Mouse (Mus musculus) CH12.LX (cell line): ENCODE results near the gene Aim2. TPM values are rescaled to one million over a fixed set of nuclear protein-coding genes. Genes with fewer than 3 reads are reported as not detected.

ENCODE experiments used
- DNase-seq: peaks from one replicate; pipeline ENCODE4 v3.0.0-alpha.2; 2013; ENCODE audit errors: extremely low read depth
- H3K27ac ChIP-seq: 2 replicates; pipeline ENCODE4 v1.5.1; 2012; ENCODE audit warnings: low read depth, mild to moderate bottlenecking, control low read depth, moderate library complexity; ENCODE audit not compliant: insufficient read depth
- H3K27me3 ChIP-seq: replicated peaks from 2 replicates; pipeline ENCODE3; 2012; ENCODE audit warnings: inconsistent platforms
- H3K36me3 ChIP-seq, 2 experiments: replicated peaks in 1 of 2; 2 replicates each; pipeline versions ENCODE3 to v1.6.1; 2012; ENCODE audit warnings: inconsistent platforms in 1 of 2, low read length in 1 of 2, mild to moderate bottlenecking in 1 of 2, mixed read lengths in 1 of 2, moderate library complexity in 1 of 2; ENCODE audit not compliant: control insufficient read depth in 1 of 2, insufficient read depth in 1 of 2
- H3K4me1 ChIP-seq, 2 experiments: 2 replicates each; pipeline ENCODE4 v1.6.1; 2012; ENCODE audit warnings: inconsistent platforms in 1 of 2, moderate library complexity in 1 of 2; ENCODE audit not compliant: insufficient read depth in 2 of 2, control insufficient read depth in 1 of 2
- H3K4me2 ChIP-seq: 2 replicates; pipeline ENCODE4 v1.6.1; 2012; ENCODE audit warnings: low read depth, mild to moderate bottlenecking, control low read depth; ENCODE audit not compliant: poor library complexity, insufficient read depth, severe bottlenecking
- H3K4me3 ChIP-seq, 3 experiments: fragments of 150-350 bp in 1 of 3; sonication (generic) in 1 of 3; replicated peaks in 1 of 3; 2 replicates each; pipeline versions ENCODE3 to v1.5.1; 2011 to 2012; ENCODE audit warnings: low read depth in 2 of 3, low read length in 2 of 3, mild to moderate bottlenecking in 2 of 3, moderate library complexity in 2 of 3, control low read depth in 1 of 3, improper control_type of control experiment in 1 of 3, inconsistent platforms in 1 of 3, mixed read lengths in 1 of 3; ENCODE audit not compliant: poor library complexity in 1 of 3
- H3K79me2 ChIP-seq: replicated peaks from 2 replicates; pipeline ENCODE4 v1.6.1; 2012; ENCODE audit warnings: mild to moderate bottlenecking, moderate library complexity; ENCODE audit not compliant: control insufficient read depth, poor library complexity, insufficient read depth, severe bottlenecking; ENCODE audit errors: extremely low read depth
- H3K9ac ChIP-seq: 2 replicates; pipeline ENCODE4 v1.6.1; 2012; ENCODE audit warnings: low read depth, mild to moderate bottlenecking, control low read depth, moderate library complexity; ENCODE audit not compliant: insufficient read depth
- H3K9me3 ChIP-seq: replicated peaks from 2 replicates; pipeline ENCODE3; 2012; ENCODE audit warnings: low read length, inconsistent platforms, mixed read lengths
- BHLHE40 ChIP-seq: IDR thresholded peaks from 2 replicates; pipeline ENCODE4 v1.6.1; 2011; ENCODE audit warnings: mild to moderate bottlenecking, low read depth, low read length, improper control_type of control experiment
- CHD1 ChIP-seq: IDR thresholded peaks from 2 replicates; pipeline ENCODE4 v1.6.1; 2012; ENCODE audit warnings: low read depth, low read length, improper control_type of control experiment, inconsistent platforms
- CHD2 ChIP-seq: IDR thresholded peaks from 2 replicates; pipeline ENCODE4 v1.6.1; 2011; ENCODE audit warnings: low read length, improper control_type of control experiment
- CTCF ChIP-seq, 2 experiments: IDR thresholded peaks in 1 of 2; conservative IDR thresholded peaks in 1 of 2; 2 replicates each; pipeline ENCODE4 v1.5.1; 2011 to 2012; ENCODE audit warnings: low read depth in 2 of 2, low read length in 2 of 2, improper control_type of control experiment in 1 of 2, inconsistent platforms in 1 of 2, mild to moderate bottlenecking in 1 of 2, moderate library complexity in 1 of 2
- ELF1 ChIP-seq: IDR thresholded peaks from 2 replicates; pipeline ENCODE4 v1.6.1; 2014; ENCODE audit warnings: low read depth, mild to moderate bottlenecking, inconsistent platforms, low read length, improper control_type of control experiment
- EP300 ChIP-seq: IDR thresholded peaks from 2 replicates; pipeline ENCODE4 v1.6.1; 2011; ENCODE audit warnings: low read length, improper control_type of control experiment
- ETS1 ChIP-seq: conservative IDR thresholded peaks from 2 replicates; pipeline ENCODE4 v1.6.1; 2012; ENCODE audit warnings: low read depth, mild to moderate bottlenecking, inconsistent platforms, low read length, improper control_type of control experiment, moderate library complexity
- HCFC1 ChIP-seq: IDR thresholded peaks from 2 replicates; pipeline ENCODE4 v1.6.1; 2012; ENCODE audit warnings: low read depth, mild to moderate bottlenecking, inconsistent platforms, low read length, improper control_type of control experiment
- IRF4 ChIP-seq: IDR thresholded peaks from 2 replicates; pipeline ENCODE4 v1.6.1; 2014; ENCODE audit warnings: low read depth, mild to moderate bottlenecking, inconsistent platforms, low read length, improper control_type of control experiment
- JUN ChIP-seq: IDR thresholded peaks from 2 replicates; pipeline ENCODE4 v1.6.1; 2011; ENCODE audit warnings: low read depth, mild to moderate bottlenecking, low read length, improper control_type of control experiment, moderate library complexity; ENCODE audit not compliant: insufficient read depth
- JUND ChIP-seq: conservative IDR thresholded peaks from 2 replicates; pipeline ENCODE4 v1.6.1; 2011; ENCODE audit warnings: low read depth, low read length, improper control_type of control experiment
- KAT2A ChIP-seq: IDR thresholded peaks from 2 replicates; pipeline ENCODE4 v1.6.1; 2012; ENCODE audit warnings: low read length, improper control_type of control experiment, inconsistent platforms; ENCODE audit not compliant: insufficient replicate concordance
- MAFK ChIP-seq: IDR thresholded peaks from 2 replicates; pipeline ENCODE4 v1.6.1; 2011; ENCODE audit warnings: low read length, improper control_type of control experiment; ENCODE audit not compliant: insufficient replicate concordance
- MAX ChIP-seq: IDR thresholded peaks from 2 replicates; pipeline ENCODE4 v1.6.1; 2011; ENCODE audit warnings: low read length, improper control_type of control experiment
- MAZ ChIP-seq: IDR thresholded peaks from 2 replicates; pipeline ENCODE4 v1.6.1; 2012; ENCODE audit warnings: low read depth, mild to moderate bottlenecking, inconsistent platforms, low read length, improper control_type of control experiment, moderate library complexity
- MEF2A ChIP-seq: IDR thresholded peaks from 2 replicates; pipeline ENCODE4 v1.6.1; 2014; ENCODE audit warnings: low read depth, mild to moderate bottlenecking, inconsistent platforms, low read length, improper control_type of control experiment, borderline replicate concordance
- MXI1 ChIP-seq: IDR thresholded peaks from 2 replicates; pipeline ENCODE4 v1.6.1; 2011; ENCODE audit warnings: mild to moderate bottlenecking, low read depth, low read length, improper control_type of control experiment
- MYC ChIP-seq: IDR thresholded peaks from 2 replicates; pipeline ENCODE4 v1.6.1; 2011; ENCODE audit warnings: low read depth, mild to moderate bottlenecking, improper control_type of control experiment, low read length
- NELFE ChIP-seq: IDR thresholded peaks from 2 replicates; pipeline ENCODE4 v1.6.1; 2011; ENCODE audit warnings: low read depth, low read length, improper control_type of control experiment
- NRF1 ChIP-seq: IDR thresholded peaks from 2 replicates; pipeline ENCODE4 v1.6.1; 2014; ENCODE audit warnings: low read depth, mild to moderate bottlenecking, inconsistent platforms, low read length, improper control_type of control experiment, moderate library complexity
- PAX5 ChIP-seq: IDR thresholded peaks from 2 replicates; pipeline ENCODE4 v1.6.1; 2012; ENCODE audit warnings: low read length, inconsistent platforms, mixed read lengths
- POLR2A ChIP-seq: IDR thresholded peaks from 2 replicates; pipeline ENCODE4 v1.6.1; 2011; ENCODE audit warnings: low read depth, mild to moderate bottlenecking, improper control_type of control experiment, low read length
- POLR2AphosphoS2 ChIP-seq: IDR thresholded peaks from 2 replicates; pipeline ENCODE4 v1.6.1; 2011; ENCODE audit warnings: low read depth, low read length, improper control_type of control experiment
- RAD21 ChIP-seq: IDR thresholded peaks from 2 replicates; pipeline ENCODE4 v1.6.1; 2011; ENCODE audit warnings: low read depth, mild to moderate bottlenecking, low read length, improper control_type of control experiment, moderate library complexity
- RCOR1 ChIP-seq: conservative IDR thresholded peaks from 2 replicates; pipeline ENCODE4 v1.6.1; 2012; ENCODE audit warnings: low read depth, mild to moderate bottlenecking, inconsistent platforms, low read length, improper control_type of control experiment
- SIN3A ChIP-seq: IDR thresholded peaks from 2 replicates; pipeline ENCODE4 v1.6.1; 2012; ENCODE audit warnings: low read length, improper control_type of control experiment, inconsistent platforms
- SMC3 ChIP-seq: IDR thresholded peaks from 2 replicates; pipeline ENCODE4 v1.6.1; 2011; ENCODE audit warnings: low read depth, low read length, improper control_type of control experiment
- TBP ChIP-seq: conservative IDR thresholded peaks from 2 replicates; pipeline ENCODE4 v1.6.1; 2011; ENCODE audit warnings: low read depth, low read length, improper control_type of control experiment
- TCF12 ChIP-seq: IDR thresholded peaks from 2 replicates; pipeline ENCODE4 v1.6.1; 2014; ENCODE audit warnings: low read depth, mild to moderate bottlenecking, inconsistent platforms, low read length, improper control_type of control experiment
- UBTF ChIP-seq: IDR thresholded peaks from 2 replicates; pipeline ENCODE4 v1.6.1; 2012; ENCODE audit warnings: low read depth, mild to moderate bottlenecking, inconsistent platforms, low read length, improper control_type of control experiment, moderate library complexity
- ZC3H11A ChIP-seq: IDR thresholded peaks from 2 replicates; pipeline ENCODE4 v1.6.1; 2012; ENCODE audit warnings: low read depth, mild to moderate bottlenecking, inconsistent platforms, low read length, improper control_type of control experiment
- ZKSCAN1 ChIP-seq: IDR thresholded peaks from 2 replicates; pipeline ENCODE4 v1.6.1; 2012; ENCODE audit warnings: low read depth, inconsistent platforms, low read length, improper control_type of control experiment, borderline replicate concordance
- ZMIZ1 ChIP-seq: IDR thresholded peaks from 2 replicates; pipeline ENCODE4 v1.6.1; 2012; ENCODE audit warnings: low read depth, mild to moderate bottlenecking, inconsistent platforms, low read length, improper control_type of control experiment
- ZNF384 ChIP-seq: IDR thresholded peaks from 2 replicates; pipeline ENCODE4 v1.6.1; 2012; ENCODE audit warnings: low read depth, low read length, improper control_type of control experiment, inconsistent platforms
- dilution Hi-C: fragments of 300-500 bp; cut with MboI; formaldehyde crosslinking; loops from 2 replicates; pipeline ENCODE4 v1.14.3; 2020; ENCODE audit warnings: low sequenced_read_pairs; ENCODE audit not compliant: extremely low pct_unique_long_range_greater_than_20kb, extremely low pct_ligation_motif_present
- in situ Hi-C: fragments of 300-500 bp; cut with MboI; formaldehyde crosslinking; loops from 3 replicates; pipeline ENCODE4 v1.14.3; 2019; ENCODE audit warnings: low sequenced_read_pairs, low pct_ligation_motif_present, low pct_unique_long_range_greater_than_20kb, mixed read lengths
- polyA plus RNA-seq: library from polyadenylated mRNA; unstranded; fragments of >175 nt; gene quantifications from 2 replicates; pipeline ENCODE4 v1.2.1, GENCODE M21; 2012; ENCODE audit warnings: low read depth; ENCODE audit not compliant: insufficient read length
- total RNA-seq, 2 experiments: library from RNA; depleted of rRNA; stranded (reverse); fragments of 300-350 nt in 1 of 2; fragments of >200 nt in 1 of 2; gene quantifications; 2 replicates each; pipeline ENCODE4 v1.2.3; 2012 to 2014

Gene Aim2
- total and polyA plus RNA-seq, 3 experiments, result 59.7 to 117 (median 87.0) TPM

GRCm38 (mm10) chr1:173418936-173419621 is 68.4 kb downstream of the Aim2 start:
- in situ Hi-C loops, result no loop called here

DNA sequence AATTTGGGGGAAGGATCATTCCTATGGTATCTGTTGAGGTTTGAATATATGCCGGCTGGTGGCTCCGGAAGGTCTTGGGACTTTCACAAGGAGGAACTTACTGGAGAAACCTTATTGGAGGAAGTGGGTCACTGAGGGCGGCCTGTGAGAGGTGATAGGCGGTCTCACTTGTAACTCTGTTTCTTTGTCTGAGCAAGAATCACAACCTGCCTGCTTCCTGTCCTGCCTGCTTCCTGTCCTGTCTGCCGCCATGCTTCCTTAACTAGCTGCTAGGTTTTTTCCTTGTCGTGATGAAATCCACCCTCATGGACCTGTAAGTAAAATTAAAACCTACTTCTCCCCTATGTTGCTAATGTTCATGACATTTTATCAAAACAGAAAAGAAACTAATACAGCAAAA is 69.7 kb downstream of the Aim2 start:
- H3K4me2 ChIP-seq, result no peak overlapping the region
- dilution Hi-C loops, result no loop called here
- peaks cover 0 to 3% of the 10 kb centered on the region in 2 experiments for H3K36me3 ChIP-seq
- no peaks in the 10 kb centered on the region for H3K9me3 ChIP-seq
- in situ Hi-C loops, result no loop called here
- H3K4me1 ChIP-seq, result peaks cover 2 to 37% of the 10 kb centered on the region in 2 experiments; a peak in 2 of 4 replicates
- DNase-seq, result peak; percentile 94
- H3K27ac ChIP-seq, result no peak overlapping the region
- peak overlapping the region; percentile 58 to 67 (median 61) for H3K4me3 ChIP-seq
- H3K9ac ChIP-seq, result peak overlapping the region; percentile 90
- no peaks in the 10 kb centered on the region for H3K27me3 ChIP-seq
- H3K79me2 ChIP-seq, result peaks cover 30% of the 10 kb centered on the region
- TF ChIP-seq SMC3 (no peak), ZMIZ1 (peak; percentile 71; the same call in 1 of the 2 replicates), JUN (no peak), TBP (peak; percentile 92; the same call in 1 of the 2 replicates), KAT2A (0 out of 2 replicates have a peak, but pooled peaks have one; percentile 40), CHD1 (no peak), UBTF (no peak), NRF1 (0 out of 2 replicates have a peak, but pooled peaks have one; percentile 32), ZC3H11A (no peak), TCF12 (peak; percentile 75; the same call in 1 of the 2 replicates), ZKSCAN1 (no peak), IRF4 (peak; percentile 56; the same call in 1 of the 2 replicates), MXI1 (peak; percentile 84), POLR2AphosphoS2 (peak; percentile 70; the same call in 1 of the 2 replicates), RCOR1 (0 out of 2 replicates have a peak, but pooled peaks have one; percentile 15), POLR2A (peak; percentile 76), JUND (no peak), SIN3A (peak; percentile 62)

More at GRCm38 (mm10) chr1:173418936-173419621, 68.4 kb downstream of the Aim2 start:
- H3K27me3 ChIP-seq, result no peaks in the 10 kb centered on the region
- peak overlapping the region; percentile 85 for H3K9ac ChIP-seq
- H3K27ac ChIP-seq, result peak overlapping the region; percentile 71
- TF ChIP-seq PAX5 (no peak), JUND (peak; percentile 75), EP300 (peak; percentile 73), SMC3 (no peak), NRF1 (no peak), ZKSCAN1 (no peak), ZMIZ1 (peak; percentile 67; the same call in 1 of the 2 replicates), POLR2A (no peak), SIN3A (peak; percentile 78), HCFC1 (peak; percentile 36; the same call in 1 of the 2 replicates), NELFE (no peak), MAX (no peak), MAFK (no peak; the same call in 1 of the 2 replicates), RAD21 (no peak), ZNF384 (no peak), MEF2A (peak; percentile 84), MYC (no peak), CHD2 (no peak), POLR2AphosphoS2 (no peak), RCOR1 (peak; percentile 60; the same call in 1 of the 2 replicates), JUN (no peak), IRF4 (peak; percentile 82), MAZ (peak; percentile 61; the same call in 1 of the 2 replicates), ETS1 (peak; percentile 87), TCF12 (peak; percentile 59; the same call in 1 of the 2 replicates), ELF1 (peak; percentile 58), MXI1 (peak; percentile 55), BHLHE40 (peak; percentile 60), CTCF (conservative IDR thresholded peaks at IDR 0.05 in 1 of 2, IDR thresholded peaks at IDR 0.05 in 1 of 2; ENCODE audit: low read depth in 2 of 2, low read length in 2 of 2) (no peak), TBP (0 out of 2 replicates have a peak, but pooled peaks have one; percentile 62), CHD1 (peak; percentile 46)
- H3K4me1 ChIP-seq, result peaks cover 2 to 27% of the 10 kb centered on the region in 2 experiments; a peak in 2 of 4 replicates
- peaks cover 18% of the 10 kb centered on the region for H3K79me2 ChIP-seq
- DNase-seq, result peak; percentile 83
- dilution Hi-C loops, result no loop called here
- H3K4me2 ChIP-seq, result peak overlapping the region; percentile 99
- peak overlapping the region; percentile 6 to 67 (median 61) for H3K4me3 ChIP-seq
- no peaks in the 10 kb centered on the region for H3K36me3 ChIP-seq
- H3K9me3 ChIP-seq, result no peaks in the 10 kb centered on the region
